Mouse (Mus musculus) neural tube, embryonic 12.5 days (tissue): ENCODE measurements around the gene M6pr. TPM values are rescaled to one million over a fixed set of nuclear protein-coding genes. Genes with fewer than 3 reads are reported as not detected.

ENCODE experiments used
- ATAC-seq: fragments of 200-750 bp; cut with Nextera tagmentation; 2 replicates; pipeline ENCODE4 v1.8.0; 2017; ENCODE audit warnings: low read depth, mild to moderate bottlenecking, moderate TSS enrichment, moderate library complexity; ENCODE audit not compliant: low FRiP score
- H3K27ac ChIP-seq: fragments of 300-500 bp; sonication (generic); 2 replicates; pipeline ENCODE4 v1.5.1; 2016
- H3K27me3 ChIP-seq: fragments of 300-500 bp; sonication (generic); replicated peaks from 2 replicates; pipeline ENCODE4 v1.6.1; 2016; ENCODE audit warnings: mild to moderate bottlenecking
- H3K36me3 ChIP-seq: fragments of 300-500 bp; sonication (generic); 2 replicates; pipeline ENCODE4 v1.6.1; 2016; ENCODE audit warnings: mild to moderate bottlenecking
- H3K4me1 ChIP-seq: fragments of 300-500 bp; sonication (generic); 2 replicates; pipeline ENCODE4 v1.6.1; 2016
- H3K4me2 ChIP-seq: fragments of 300-500 bp; sonication (generic); replicated peaks from 2 replicates; pipeline ENCODE4 v1.6.1; 2016; ENCODE audit warnings: mild to moderate bottlenecking
- H3K4me3 ChIP-seq: fragments of 300-500 bp; sonication (generic); 2 replicates; pipeline ENCODE4 v1.5.1; 2016
- H3K9ac ChIP-seq: fragments of 300-500 bp; sonication (generic); 2 replicates; pipeline ENCODE4 v1.6.1; 2016; ENCODE audit warnings: mild to moderate bottlenecking
- H3K9me3 ChIP-seq: fragments of 300-500 bp; sonication (generic); 2 replicates; pipeline ENCODE4 v1.6.1; 2016; ENCODE audit warnings: mild to moderate bottlenecking
- WGBS: fragments of 180-500 bp; shearing (Covaris S2); methylation state at CpG from one replicate; pipeline ENCODE4 v1.1.7; 2016; 5-methylcytosine and 5-hydroxymethylcytosine counted together
- polyA plus RNA-seq: library from polyadenylated mRNA; unstranded; fragments of >200 nt; fragmentation: Nextera tagmentation; extraction: Ambion mirVana; gene quantifications from 2 replicates; pipeline ENCODE4 v1.2.1, GENCODE M21; 2016

Gene M6pr
- polyA plus RNA-seq, 1 experiment from 2014 or later: 67.9 TPM

DNA sequence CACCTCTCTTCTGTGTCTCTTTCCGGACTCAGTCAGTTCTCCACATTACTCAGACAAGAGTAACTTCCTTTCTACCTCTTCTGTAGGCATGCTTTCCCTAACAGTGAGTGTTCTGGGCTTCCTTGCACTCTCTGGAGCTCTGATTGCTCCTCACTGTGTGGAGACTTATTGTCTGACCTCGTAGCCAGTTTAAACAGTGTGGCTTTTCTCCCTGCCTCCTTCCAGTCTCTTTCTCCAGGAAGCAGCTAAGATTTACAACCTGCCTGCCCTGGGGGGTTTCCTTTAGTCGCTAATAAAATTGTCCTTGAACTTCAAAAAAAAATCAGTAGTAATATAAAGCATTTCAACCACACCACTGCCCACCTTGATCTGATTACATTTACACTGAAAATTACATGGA, 18.3 kb upstream of the M6pr start:
- Histone ChIP-seq H3K4me2 (no peak overlapping the region), H3K36me3 (no peaks in the 10 kb centered on the region), H3K4me3 (no peak overlapping the region), H3K27ac (no peak overlapping the region), H3K27me3 (no peaks in the 10 kb centered on the region), H3K9ac (no peak overlapping the region), H3K4me1 (no peaks in the 10 kb centered on the region), H3K9me3 (no peaks in the 10 kb centered on the region)
- ATAC-seq: no peak
- WGBS: 24% methylated on average over 3 of the region's 3 CpGs

- ATAC-seq: no peak
- Histone ChIP-seq H3K4me3 (no peak overlapping the region), H3K27me3 (no peaks in the 10 kb centered on the region), H3K9ac (no peak overlapping the region), H3K27ac (no peak overlapping the region), H3K4me2 (no peak overlapping the region), H3K9me3 (no peaks in the 10 kb centered on the region), H3K4me1 (no peaks in the 10 kb centered on the region), H3K36me3 (no peaks in the 10 kb centered on the region)
- WGBS: 86% methylated on average over 2 of the region's 2 CpGs
Measured at GRCm38 (mm10) chr6:122291264-122291663, 17.3 kb upstream of the M6pr start.

DNA sequence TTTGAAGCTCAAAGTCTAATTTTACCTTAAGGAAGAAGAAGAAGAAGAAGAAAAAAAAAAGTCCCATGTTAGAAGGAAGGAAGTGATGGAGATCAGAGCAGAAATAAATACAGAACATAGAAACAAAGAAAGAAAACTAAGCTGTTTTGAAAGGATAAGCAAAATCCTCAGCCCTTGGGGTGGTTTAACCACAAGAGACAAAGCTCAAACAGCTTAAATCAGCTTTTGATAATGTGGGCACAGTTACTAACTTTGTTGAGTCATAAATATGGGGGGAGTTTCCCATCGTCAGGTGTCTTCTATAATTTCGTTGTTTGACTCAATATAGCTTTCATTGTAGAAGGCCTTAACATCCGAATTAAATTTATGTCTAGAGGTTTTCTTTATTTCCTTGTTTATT, 16.8 kb upstream of the M6pr start:
- ATAC-seq: no peak
- no peak overlapping the region for H3K9ac ChIP-seq
- no peak overlapping the region for H3K4me2 ChIP-seq

DNA sequence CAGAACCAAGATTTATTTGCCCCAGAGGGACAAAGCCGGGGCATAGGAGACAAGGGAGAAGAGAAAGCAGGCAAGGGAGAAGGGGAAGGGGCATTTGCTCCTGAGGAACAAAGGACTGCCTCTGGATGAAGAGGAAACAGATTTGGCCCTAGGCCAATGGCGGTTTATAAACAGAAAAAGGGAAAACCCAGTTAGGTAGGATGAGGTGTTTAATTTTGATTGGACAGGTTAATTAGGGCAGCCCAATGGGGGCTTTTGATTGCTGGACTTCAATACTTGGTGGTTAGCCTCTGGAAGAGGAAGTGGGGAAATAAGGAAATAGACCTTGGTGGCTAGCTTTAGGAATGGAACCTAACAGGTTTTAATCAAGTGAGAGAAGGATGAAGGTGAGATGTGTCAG, 16.3 kb upstream of the M6pr start:
- ATAC-seq: no peak

More for the DNA sequence above, 16.8 kb upstream of the M6pr start:
- 79% methylated on average over 3 of the region's 3 CpGs for WGBS
- Histone ChIP-seq H3K9me3 (no peaks in the 10 kb centered on the region), H3K4me1 (peaks cover 1% of the 10 kb centered on the region; the same call in 1 of the 2 replicates), H3K27ac (no peak overlapping the region), H3K27me3 (no peaks in the 10 kb centered on the region), H3K36me3 (no peaks in the 10 kb centered on the region), H3K4me3 (no peak overlapping the region)

GRCm38 (mm10) chr6:122293121-122293520, 15.4 kb upstream of the M6pr start:
- H3K4me1 ChIP-seq: peaks cover 5% of the 10 kb centered on the region; the same call in 1 of the 2 replicates
- H3K36me3 ChIP-seq: no peaks in the 10 kb centered on the region
- H3K4me2 ChIP-seq: no peak overlapping the region
- ATAC-seq: no peak
- H3K4me3 ChIP-seq: no peak overlapping the region
- no peak overlapping the region for H3K9ac ChIP-seq
- no peaks in the 10 kb centered on the region for H3K27me3 ChIP-seq
- 90% methylated on average over 8 of the region's 8 CpGs for WGBS
- H3K9me3 ChIP-seq: no peaks in the 10 kb centered on the region
- no peak overlapping the region for H3K27ac ChIP-seq

More for the DNA sequence above, 16.3 kb upstream of the M6pr start:
- 69% methylated on average over 2 of the region's 2 CpGs for WGBS
- no peaks in the 10 kb centered on the region for H3K27me3 ChIP-seq
- H3K4me2 ChIP-seq: no peak overlapping the region
- H3K27ac ChIP-seq: no peak overlapping the region
- no peak overlapping the region for H3K4me3 ChIP-seq
- peaks cover 5% of the 10 kb centered on the region; the same call in 1 of the 2 replicates for H3K4me1 ChIP-seq
- H3K9me3 ChIP-seq: no peaks in the 10 kb centered on the region
- no peak overlapping the region for H3K9ac ChIP-seq
- no peaks in the 10 kb centered on the region for H3K36me3 ChIP-seq

DNA sequence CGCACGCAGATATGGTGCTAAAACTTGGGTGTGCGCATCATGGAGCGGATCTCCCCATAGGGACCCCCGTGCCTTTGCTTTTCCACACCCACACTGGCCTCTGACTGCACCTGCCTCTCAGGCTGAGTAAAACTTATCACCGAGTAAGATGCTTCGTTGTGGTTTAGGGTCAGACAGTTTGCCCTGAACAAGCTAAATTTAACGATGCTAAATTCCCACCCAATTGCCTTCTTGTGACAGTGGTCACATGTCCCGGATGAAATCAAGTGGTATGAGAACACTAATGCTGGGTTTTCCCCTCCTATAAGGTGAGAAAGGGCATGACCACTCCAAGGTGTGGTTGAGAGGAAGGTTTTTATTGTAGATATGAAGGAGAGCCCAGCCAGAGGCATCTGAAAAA, 14.7 kb upstream of the M6pr start:
- 93% methylated on average over 9 of the region's 9 CpGs for WGBS
- no peaks in the 10 kb centered on the region for H3K9me3 ChIP-seq

GRCm38 (mm10) chr6:122294290-122294689, 14.2 kb upstream of the M6pr start:
- Histone ChIP-seq H3K4me1 (peaks cover 5% of the 10 kb centered on the region; the same call in 1 of the 2 replicates), H3K9ac (no peak overlapping the region), H3K27me3 (no peaks in the 10 kb centered on the region), H3K27ac (no peak overlapping the region), H3K4me3 (no peak overlapping the region), H3K4me2 (no peak overlapping the region), H3K9me3 (no peaks in the 10 kb centered on the region), H3K36me3 (no peaks in the 10 kb centered on the region)
- no peak for ATAC-seq
- WGBS: 73% methylated on average over 3 of the region's 3 CpGs

More for the DNA sequence above, 14.7 kb upstream of the M6pr start:
- Histone ChIP-seq H3K4me2 (no peak overlapping the region), H3K4me3 (no peak overlapping the region), H3K27ac (no peak overlapping the region), H3K4me1 (peaks cover 5% of the 10 kb centered on the region; the same call in 1 of the 2 replicates), H3K36me3 (no peaks in the 10 kb centered on the region), H3K27me3 (no peaks in the 10 kb centered on the region), H3K9ac (no peak overlapping the region)
- ATAC-seq: no peak

GRCm38 (mm10) chr6:122295242-122295641, 13.3 kb upstream of the M6pr start:
- no peak overlapping the region for H3K9ac ChIP-seq
- no peaks in the 10 kb centered on the region for H3K9me3 ChIP-seq
- no peaks in the 10 kb centered on the region for H3K36me3 ChIP-seq
- 64% methylated on average over 9 of the region's 9 CpGs for WGBS
- no peak for ATAC-seq
- H3K27me3 ChIP-seq: no peaks in the 10 kb centered on the region
- peaks cover 5% of the 10 kb centered on the region; the same call in 1 of the 2 replicates for H3K4me1 ChIP-seq
- no peak overlapping the region for H3K4me2 ChIP-seq
- H3K4me3 ChIP-seq: no peak overlapping the region
- no peak overlapping the region for H3K27ac ChIP-seq

- no peak overlapping the region for H3K27ac ChIP-seq
Measured at GRCm38 (mm10) chr6:122296918-122297278, 11.6 kb upstream of the M6pr start.

GRCm38 (mm10) chr6:122297279-122298222, 11.0 kb upstream of the M6pr start:
- Histone ChIP-seq H3K4me1 (peaks cover 5% of the 10 kb centered on the region; the same call in 1 of the 2 replicates), H3K27ac (no peak overlapping the region), H3K9ac (peak overlapping the region; percentile 72), H3K27me3 (no peaks in the 10 kb centered on the region), H3K4me3 (peak overlapping the region; percentile 41), H3K4me2 (peak overlapping the region; percentile 67), H3K9me3 (no peaks in the 10 kb centered on the region), H3K36me3 (no peaks in the 10 kb centered on the region)
- 7% methylated on average over 25 of the region's 25 CpGs for WGBS
- peak; percentile 80 for ATAC-seq

More at GRCm38 (mm10) chr6:122296918-122297278, 11.6 kb upstream of the M6pr start:
- Histone ChIP-seq H3K27me3 (no peaks in the 10 kb centered on the region), H3K4me2 (peak overlapping the region; percentile 67), H3K4me3 (peak overlapping the region; percentile 41), H3K9ac (peak overlapping the region; percentile 72), H3K9me3 (no peaks in the 10 kb centered on the region), H3K4me1 (peaks cover 5% of the 10 kb centered on the region; the same call in 1 of the 2 replicates), H3K36me3 (no peaks in the 10 kb centered on the region)
- WGBS: 39% methylated on average over 3 of the region's 3 CpGs
- peak; percentile 35 for ATAC-seq

GRCm38 (mm10) chr6:122298223-122298609, 10.3 kb upstream of the M6pr start:
- H3K4me1 ChIP-seq: peaks cover 5% of the 10 kb centered on the region; the same call in 1 of the 2 replicates
- peak; percentile 41 for ATAC-seq
- H3K27me3 ChIP-seq: no peaks in the 10 kb centered on the region
- H3K27ac ChIP-seq: no peak overlapping the region
- peak overlapping the region; percentile 67 for H3K4me2 ChIP-seq
- no peaks in the 10 kb centered on the region for H3K9me3 ChIP-seq
- no peak overlapping the region for H3K9ac ChIP-seq
- 62% methylated on average over 4 of the region's 4 CpGs for WGBS
- H3K4me3 ChIP-seq: no peak overlapping the region
- H3K36me3 ChIP-seq: no peaks in the 10 kb centered on the region

- H3K27ac ChIP-seq: no peak overlapping the region
- no peak overlapping the region for H3K4me3 ChIP-seq
- H3K36me3 ChIP-seq: no peaks in the 10 kb centered on the region
- no peak for ATAC-seq
- peaks cover 5% of the 10 kb centered on the region; the same call in 1 of the 2 replicates for H3K4me1 ChIP-seq
- H3K4me2 ChIP-seq: no peak overlapping the region
- H3K27me3 ChIP-seq: no peaks in the 10 kb centered on the region
- no peaks in the 10 kb centered on the region for H3K9me3 ChIP-seq
- H3K9ac ChIP-seq: no peak overlapping the region
- whole genome bisulfite sequencing: 74% methylated on average over 3 of the region's 3 CpGs
Measured at GRCm38 (mm10) chr6:122299621-122300133, 8.8 kb upstream of the M6pr start.
